Mouse (Mus musculus) adrenal gland, postnatal 10 days (tissue): Measurements from ENCODE around the gene Olfr620. TPM values are rescaled to one million over a fixed set of nuclear protein-coding genes. Genes with fewer than 3 reads are reported as not detected.

Experiments
- DNase-seq: peaks from one replicate; pipeline ENCODE4 v3.0.0; 2021; ENCODE audit warnings: mixed read lengths
- long read RNA-seq, 2 experiments: library from polyadenylated mRNA; stranded (forward); transcript quantifications; one replicate each; pipeline ENCODE4 v2.0.0; 2021
- microRNA-seq: library from miRNA; unstranded; fragments of <30 nt; microRNA quantifications from one replicate; pipeline ENCODE4 v1.2.0, GENCODE M21; 2021
- total RNA-seq, 2 experiments: library from RNA; stranded (reverse); gene quantifications; 2 replicates each; pipeline ENCODE4 v1.2.3; 2021

Olfr620 gene
- total RNA-seq, result not detected
- long read RNA-seq, experiment 1, result 0 reads
- long read RNA-seq, experiment 2, result 0 reads

DNA sequence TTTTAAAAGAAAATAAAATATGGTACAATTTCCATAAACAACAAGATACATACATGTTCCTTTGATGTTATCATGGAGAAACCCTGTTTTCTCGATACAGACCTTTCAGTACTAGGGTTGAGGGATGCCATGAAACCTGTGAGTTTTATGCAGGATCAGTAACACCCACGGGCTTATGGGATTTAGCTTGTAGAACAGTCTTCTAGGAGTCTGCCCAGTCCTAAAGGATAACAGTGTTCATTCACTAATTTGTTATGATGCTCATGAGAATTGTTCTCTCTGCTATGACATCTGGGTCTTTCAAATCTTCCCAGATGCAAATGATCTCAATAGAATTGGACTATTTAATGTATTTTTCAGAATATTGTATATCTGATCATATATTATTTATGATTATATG, at the start of gene Olfr620:
Gene Olfr620, minus strand, starts transcription at position 101 of the 400 bp plus-strand sequence.
- no peak for DNase-seq

DNA sequence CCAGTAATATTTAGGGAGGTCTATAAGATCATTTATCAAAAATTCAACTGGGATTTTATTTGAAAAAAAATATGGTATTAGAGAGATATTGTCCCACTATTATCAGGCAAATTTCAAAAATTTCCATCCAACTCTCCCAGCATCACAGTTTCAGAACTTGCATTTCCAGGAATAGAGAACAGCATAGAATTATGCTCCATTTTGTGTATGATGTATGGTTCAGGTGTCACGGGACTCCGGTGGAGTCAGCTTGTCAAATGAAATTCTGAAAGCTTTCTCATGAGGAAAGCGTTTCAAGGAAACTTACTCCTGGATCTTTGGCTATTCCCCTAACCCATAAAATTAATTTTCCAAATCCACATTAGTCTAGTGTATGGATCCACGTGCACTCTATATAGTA, 31.7 kb upstream of the Olfr620 start:
- no peak for DNase-seq

DNA sequence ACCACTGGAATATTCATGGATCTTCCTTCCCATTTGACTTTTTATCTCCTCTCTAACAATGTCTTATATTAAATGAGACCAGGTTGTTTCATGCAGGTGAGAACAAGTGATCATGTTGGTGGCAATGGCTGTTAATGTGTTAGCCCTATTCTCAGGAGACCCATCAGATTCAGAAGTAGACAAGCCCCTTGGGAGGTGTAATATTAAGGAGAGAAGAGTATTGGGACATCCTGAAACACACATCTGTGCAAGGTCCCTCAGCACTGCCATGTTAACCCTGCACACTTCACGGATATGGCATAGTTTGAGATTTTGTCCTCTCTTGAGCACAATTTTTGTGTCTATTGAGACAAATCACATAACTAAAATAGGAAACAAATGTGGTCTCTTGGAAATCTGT, 30.3 kb upstream of the Olfr620 start, which contains the start of gene Olfr622:
Gene Olfr622, minus strand, starts transcription at position 101 of the 400 bp plus-strand sequence.
- DNase-seq, result no peak

DNA sequence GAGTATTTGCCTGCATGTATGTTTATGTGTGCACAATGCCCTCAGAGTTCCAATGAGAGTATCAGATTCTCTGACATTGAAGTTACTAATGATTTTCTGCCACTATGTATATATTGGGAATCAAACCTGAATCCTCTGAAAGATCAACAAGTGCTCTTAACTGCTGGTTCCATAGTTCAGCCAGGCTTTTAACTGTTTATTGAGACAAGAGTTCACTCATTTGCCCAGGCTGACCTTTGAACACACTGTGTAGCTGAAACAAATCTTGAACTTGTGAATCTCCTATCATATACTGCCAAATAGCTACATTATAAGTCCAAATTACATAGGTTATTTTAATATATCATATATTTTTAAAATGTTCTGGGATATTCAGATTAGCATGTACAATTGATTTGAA, 24.5 kb upstream of the Olfr620 start:
- no peak for DNase-seq

DNA sequence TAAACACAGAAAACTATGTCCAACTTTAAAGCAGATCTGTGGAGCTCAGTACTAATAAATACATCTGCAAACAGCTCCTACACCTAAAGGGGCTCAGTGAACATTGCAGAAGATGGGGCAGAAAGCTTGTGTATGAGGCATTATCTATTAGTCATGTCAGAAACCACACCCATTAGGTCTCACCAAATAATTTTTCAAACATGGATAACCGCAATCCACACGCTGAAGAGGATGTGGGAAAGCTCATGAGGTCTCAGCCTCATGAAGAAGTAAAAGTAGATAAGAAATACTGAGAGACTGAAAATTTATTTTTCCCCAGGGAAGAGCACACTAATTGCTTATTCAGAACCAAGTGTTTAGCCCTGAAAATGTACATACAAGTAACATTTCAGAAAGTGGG, 4.9 kb downstream of the Olfr620 start:
- no peak for DNase-seq

DNA sequence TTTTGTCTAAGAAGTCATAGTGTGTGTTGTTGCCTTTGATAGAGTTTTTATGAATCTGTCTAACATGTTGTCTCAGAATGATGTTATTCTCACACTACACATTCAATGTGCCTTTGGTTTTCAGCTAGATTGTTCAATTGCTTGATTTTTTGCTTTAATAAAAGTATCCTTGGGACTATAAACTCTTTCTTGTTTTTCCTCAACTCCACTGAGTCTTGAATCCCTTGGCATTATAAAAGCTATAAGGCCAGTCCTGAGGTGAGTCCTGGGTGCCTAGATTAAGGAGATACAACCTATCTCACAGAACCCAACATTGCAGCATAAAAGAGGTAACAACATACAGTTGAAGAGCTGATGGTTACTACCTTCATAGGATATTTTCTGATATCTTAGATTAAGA, 12.1 kb downstream of the Olfr620 start, which contains the start of gene Olfr619:
Gene Olfr619, plus strand, starts transcription at position 301 of the 400 bp plus-strand sequence.
- DNase-seq, result no peak

DNA sequence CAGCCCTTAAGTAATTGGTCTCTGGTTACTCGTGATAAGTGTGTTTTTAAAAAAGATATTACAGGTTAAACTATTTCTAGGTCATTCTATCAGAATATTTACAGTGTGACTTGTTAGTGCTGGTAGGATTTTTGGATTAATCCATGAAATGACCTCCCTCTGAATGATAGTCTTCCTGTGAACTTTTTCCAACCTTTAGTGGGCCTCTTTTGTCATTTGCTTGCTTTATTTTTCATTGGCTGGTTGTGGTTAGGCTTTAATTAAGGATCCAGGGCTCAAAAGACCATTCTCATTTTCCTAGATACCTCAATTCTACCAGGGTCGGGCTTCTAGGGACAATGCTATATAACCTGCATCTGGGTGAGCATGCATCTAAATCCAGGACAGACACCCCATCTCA, 22.5 kb downstream of the Olfr620 start, which contains the start of gene Olfr618:
Gene Olfr618, plus strand, starts transcription at position 301 of the 400 bp plus-strand sequence.
- DNase-seq, result no peak

DNA sequence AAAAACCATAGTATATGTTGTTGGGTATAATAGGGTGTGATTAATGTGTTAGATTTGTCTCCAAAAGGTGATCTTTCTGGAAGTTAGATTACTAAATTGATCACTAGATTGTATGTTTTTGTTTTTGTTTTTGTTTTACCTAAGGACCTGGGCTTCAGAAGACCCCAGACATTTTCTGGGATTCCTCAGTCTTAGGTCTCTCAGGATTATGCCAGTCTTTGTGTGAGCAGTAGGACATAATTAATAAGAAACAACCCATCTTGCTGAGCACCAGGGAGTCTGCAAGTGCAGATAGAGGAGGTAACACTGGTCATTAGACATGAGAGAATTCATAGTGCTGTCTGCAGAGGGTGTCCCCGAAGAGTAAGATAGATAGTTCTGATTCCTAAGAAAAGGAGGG, 39.6 kb downstream of the Olfr620 start, which contains the start of gene Olfr617:
Gene Olfr617, plus strand, starts transcription at position 301 of the 400 bp plus-strand sequence.
- no peak for DNase-seq

DNA sequence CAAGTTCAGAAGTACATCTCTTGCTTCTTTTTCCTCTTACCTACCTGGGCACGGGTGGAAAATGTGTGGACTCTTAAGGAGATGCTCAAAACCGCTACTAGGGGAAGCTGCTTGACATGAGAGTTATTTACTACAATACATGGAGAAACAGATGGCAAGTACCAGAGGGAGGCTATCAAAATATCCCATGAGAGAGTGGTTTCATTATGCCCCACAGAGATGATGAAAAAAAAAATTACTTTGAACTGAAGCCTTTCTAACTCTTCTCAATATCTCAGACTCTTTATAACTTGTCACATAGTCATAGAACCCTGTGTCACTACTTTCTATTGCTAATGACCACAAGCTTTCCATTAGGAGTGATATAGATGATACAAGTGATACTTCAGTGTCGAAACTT, 43.3 kb downstream of the Olfr620 start, which contains the start of gene Olfr616:
Gene Olfr616, minus strand, starts transcription at position 101 of the 400 bp plus-strand sequence.
- DNase-seq, result no peak

DNA sequence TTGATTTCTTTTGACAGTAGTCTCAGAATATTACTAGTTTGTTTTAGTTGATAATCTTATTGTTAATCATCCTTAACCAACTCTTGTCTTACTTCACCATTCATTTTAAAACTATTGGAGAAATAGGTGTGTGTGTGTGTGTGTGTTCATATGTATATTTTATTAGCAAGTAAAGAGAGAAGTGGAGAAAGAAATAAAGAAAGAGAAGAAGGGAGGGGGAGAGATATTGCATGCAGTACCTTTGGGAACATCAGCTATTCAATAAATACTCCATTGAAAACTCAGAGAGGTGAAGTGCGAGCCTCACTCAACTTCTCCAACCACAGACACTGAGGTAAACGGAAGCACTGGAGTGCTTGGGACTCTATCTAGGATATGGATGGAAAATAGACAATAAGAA, 56.6 kb downstream of the Olfr620 start, which contains the start of gene Olfr615:
Gene Olfr615, plus strand, starts transcription at position 301 of the 400 bp plus-strand sequence.
- no peak for DNase-seq

Small RNA genes lying within 50 kb of the gene (microRNA-seq; reads per million reads assigned to microRNA genes)
- not detected for gene Gm26506

Other genes with a start within 250 kb of the Olfr620 start
- gene Olfr601, start 249.9 kb downstream of the Olfr620 start, total RNA-seq, result not detected
- not detected for gene Olfr603, start 226.4 kb downstream of the Olfr620 start, total RNA-seq
- not detected for gene Usp17lc, start 197.5 kb downstream of the Olfr620 start, total RNA-seq
- not detected for gene Olfr605, start 167.1 kb downstream of the Olfr620 start, total RNA-seq
- gene Olfr606, start 163.5 kb downstream of the Olfr620 start, total RNA-seq, result not detected
- not detected for gene Olfr607, start 148.4 kb downstream of the Olfr620 start, total RNA-seq
- gene Olfr608, start 142.7 kb downstream of the Olfr620 start, total RNA-seq, result not detected
- not detected for gene Olfr609, start 114.5 kb downstream of the Olfr620 start, total RNA-seq
- gene Olfr610, start 100.4 kb downstream of the Olfr620 start, total RNA-seq, result not detected
- gene Olfr611, start 91.7 kb downstream of the Olfr620 start, total RNA-seq, result not detected
- not detected for gene Olfr612, start 69.8 kb downstream of the Olfr620 start, total RNA-seq
- gene Olfr613, start 64.5 kb downstream of the Olfr620 start, total RNA-seq, result not detected
- gene Olfr615, start 56.5 kb downstream of the Olfr620 start, total RNA-seq, result not detected
- gene Olfr616, start 43.4 kb downstream of the Olfr620 start, total RNA-seq, result not detected
- gene Olfr617, start 39.5 kb downstream of the Olfr620 start, total RNA-seq, result not detected
- not detected for gene Olfr618, start 22.4 kb downstream of the Olfr620 start, total RNA-seq
- not detected for gene Olfr619, start 12.0 kb downstream of the Olfr620 start, total RNA-seq
- gene Olfr622, start 30.2 kb upstream of the Olfr620 start, total RNA-seq, result not detected
- gene Olfr623, start 51.2 kb upstream of the Olfr620 start, total RNA-seq, result not detected
- gene Olfr624, start 58.7 kb upstream of the Olfr620 start, total RNA-seq, result under 1 TPM; 0.06 to 0.09 TPM
- gene Olfr625-ps1, start 70.2 kb upstream of the Olfr620 start, total RNA-seq, result not detected
- gene Olfr243, start 102.1 kb upstream of the Olfr620 start, total RNA-seq, result not detected
- not detected for gene Olfr628, start 117.8 kb upstream of the Olfr620 start, total RNA-seq
- gene Olfr629, start 132.4 kb upstream of the Olfr620 start, total RNA-seq, result not detected
- gene Olfr630, start 144.8 kb upstream of the Olfr620 start, total RNA-seq, result not detected
- not detected for gene Olfr69, start 159.1 kb upstream of the Olfr620 start, total RNA-seq
- not detected for gene Olfr68, start 167.2 kb upstream of the Olfr620 start, total RNA-seq
- not detected for gene Olfr67, start 179.3 kb upstream of the Olfr620 start, total RNA-seq
- gene Hbb-bt, start 201.5 kb upstream of the Olfr620 start, total RNA-seq, result 100 to 1,000 TPM; 489 to 710 TPM
- 1,000 to 10,000 TPM; 3,542 to 4,429 TPM for gene Hbb-bs, start 215.6 kb upstream of the Olfr620 start, total RNA-seq
- gene Hbb-bh2, start 228.0 kb upstream of the Olfr620 start, total RNA-seq, result not detected
- gene Hbb-bh1, start 230.6 kb upstream of the Olfr620 start, total RNA-seq, result not detected
- gene Hbb-y, start 240.7 kb upstream of the Olfr620 start, total RNA-seq, result not detected